In genomic region chr15:6435773-6436172, GRCm38 (mm10) we compare ENCODE assay signal across 10 mouse cellular contexts. TPM values are rescaled to one million over a fixed set of nuclear protein-coding genes. Genes with fewer than 3 reads are reported as not detected.
A peak's percentile ranks its signal among the peaks of the same experiment; 100 is the strongest.
DNase-seq lines count a peak whose midpoint lies in the region; ATAC-seq and TF ChIP-seq lines count a peak whose summit lies in the region.
"Had no signal": no experiment of that assay in that cellular context is flagged by ENCODE, and none has a peak within 500 bp of the region (broad histone marks: within the 10 kb centered on the region; RNA-seq: fewer than 3 reads in every experiment).

No protein-coding gene starts in this region.

- H3K27ac ChIP-seq in liver, adult 2 months (replicated peaks; ENCODE audit: insufficient read depth, low read depth, low read length) = no peak overlapping the region
- no peak overlapping the region for H3K27ac ChIP-seq in liver, embryonic 11.5 days (ENCODE audit: low read depth, low read length)
- no peak overlapping the region for H3K27ac ChIP-seq in lung, postnatal 0 days (ENCODE audit: low read length)
- H3K27ac ChIP-seq: macrophage had no signal

- no peak for ATAC-seq in liver, embryonic 11.5 days (replicated peaks; ENCODE audit: low FRiP score)
- no peak for ATAC-seq in lung, postnatal 0 days
- no peak for ATAC-seq in erythroblast, adult 5-6 weeks (replicated peaks; ENCODE audit: low FRiP score, poor library complexity, severe bottlenecking)

- H3K79me2 ChIP-seq in liver, adult 2 months (ENCODE audit: control insufficient read depth, insufficient read depth, low read length) = no peaks in the 10 kb centered on the region

- no peak for TF ChIP-seq POLR2A in liver, adult 2 months (IDR thresholded peaks at IDR 0.05; ENCODE audit: extremely low read depth, insufficient read depth, low read length)

- no peak overlapping the region for H3K4me2 ChIP-seq in liver, embryonic 11.5 days
- no peak overlapping the region for H3K4me2 ChIP-seq in lung, postnatal 0 days (replicated peaks; ENCODE audit: low read depth, low read length)

- TF ChIP-seq CTCF in liver, adult 2 months (IDR thresholded peaks at IDR 0.05; ENCODE audit: low read depth, low read length) = peak; percentile 76
- peak; percentile 80 for TF ChIP-seq CTCF in lung, postnatal 0 days (IDR thresholded peaks at IDR 0.05)

- intact Hi-C loops in heart, postnatal 25 days (cut with DNase I) = loop anchor here (1.0 to 5.0 kb wide), 3 partner anchors 48 to 197 kb away; no protein-coding TSS in a partner anchor

- peaks cover 2% of the 10 kb centered on the region for H3K36me3 ChIP-seq in liver, adult 2 months (ENCODE audit: control insufficient read depth, insufficient read depth, low read length)
- 0 out of 2 replicates have a peak, but pooled peaks cover 4% of the 10 kb centered on the region for H3K36me3 ChIP-seq in liver, embryonic 11.5 days (ENCODE audit: control insufficient read depth, insufficient read depth, low read length)
- H3K36me3 ChIP-seq in lung, postnatal 0 days (ENCODE audit: insufficient read depth, low read length) = no peaks in the 10 kb centered on the region

- no peak for TF ChIP-seq EP300 in lung, postnatal 0 days (IDR thresholded peaks at IDR 0.05)

- H3K9ac ChIP-seq in liver, adult 2 months (ENCODE audit: low read depth, low read length) = no peak overlapping the region
- no peak overlapping the region for H3K9ac ChIP-seq in liver, embryonic 11.5 days (ENCODE audit: low read depth, low read length)
- H3K9ac ChIP-seq in lung, postnatal 0 days (replicated peaks; ENCODE audit: low read depth) = no peak overlapping the region

- no peaks in the 10 kb centered on the region for H3K27me3 ChIP-seq in liver, adult 2 months (ENCODE audit: control insufficient read depth, insufficient read depth, low read length)
- H3K27me3 ChIP-seq in liver, embryonic 11.5 days (replicated peaks; ENCODE audit: control insufficient read depth, insufficient read depth, low read length) = no peaks in the 10 kb centered on the region
- no peaks in the 10 kb centered on the region for H3K27me3 ChIP-seq in lung, postnatal 0 days (replicated peaks; ENCODE audit: insufficient read depth, low read length)

- 24% methylated on average over 2 of the region's 2 CpGs for WGBS in liver, adult 2 months
- 55% methylated on average over 2 of the region's 2 CpGs for WGBS in liver, embryonic 11.5 days
- 37% methylated on average over 2 of the region's 2 CpGs for WGBS in lung, postnatal 0 days

- no peaks in the 10 kb centered on the region for H3K9me3 ChIP-seq in liver, embryonic 11.5 days (ENCODE audit: control insufficient read depth, low read length)
- no peaks in the 10 kb centered on the region for H3K9me3 ChIP-seq in lung, postnatal 0 days (ENCODE audit: low read length)

- peak; percentile 46 to 62 for DNase-seq in adrenal gland, adult 18-20 months (ENCODE audit: low spot score in 2 of 2)
- no peak for DNase-seq in adrenal gland, postnatal 4 days (ENCODE audit: low spot score in 2 of 2)
- DNase-seq in liver, adult 2 months (ENCODE audit: extremely low read depth, low read depth, low spot score) = peak; percentile 63
- no peak for DNase-seq in liver, embryonic 11.5 days (ENCODE audit: low spot score)
- peak; percentile 65 to 73 for DNase-seq in adrenal gland, postnatal 36 days
- DNase-seq in heart, postnatal 25 days (ENCODE audit: low spot score) = peak; percentile 10
- peak; percentile 55 for DNase-seq in lung, postnatal 0 days (ENCODE audit: low spot score)

- H3K4me1 ChIP-seq in liver, adult 2 months (ENCODE audit: control insufficient read depth, insufficient read depth, low read length) = peaks cover 14% of the 10 kb centered on the region; the same call in 1 of the 2 replicates
- H3K4me1 ChIP-seq in liver, embryonic 11.5 days (replicated peaks; ENCODE audit: control insufficient read depth, insufficient read depth, low read length) = no peaks in the 10 kb centered on the region
- H3K4me1 ChIP-seq in lung, postnatal 0 days (ENCODE audit: insufficient read depth, low read depth, low read length) = no peaks in the 10 kb centered on the region

- H3K4me3 ChIP-seq in liver, adult 2 months (ENCODE audit: insufficient read depth, low read depth, low read length) = no peak overlapping the region
- H3K4me3 ChIP-seq in liver, embryonic 11.5 days (ENCODE audit: low read depth, low read length) = no peak overlapping the region
- no peak overlapping the region for H3K4me3 ChIP-seq in lung, postnatal 0 days (ENCODE audit: low read depth, low read length)

RNA-seq across cellular contexts. Expression of gene C9, which starts 9.4 kb away (rescaled TPM):
- not detected for total RNA-seq in adrenal gland, adult 18-20 months (2021)
- total RNA-seq in adrenal gland, postnatal 4 days (2021) = 1 to 10 TPM in 1 of 2 experiments, not detected in 1; 1.0 TPM
- 259 and 275 TPM in 2 replicates for total RNA-seq in liver, adult 2 months (2014; rRNA removed)
- polyA plus RNA-seq in liver, adult 2 months (2012; rRNA removed) = 60.7 and 78.4 TPM in 2 replicates
- polyA plus RNA-seq in liver, embryonic 11.5 days (2014; fragmentation: Nextera tagmentation; extraction: Ambion mirVana) = 0.15 TPM in 1 of 2 replicates, not detected in the other
- under 1 TPM in 1 of 2 experiments, not detected in 1; 0.33 TPM for total RNA-seq in adrenal gland, postnatal 36 days (2021)
- not detected for total RNA-seq in heart, postnatal 25 days (2021)
- polyA plus RNA-seq in lung, postnatal 0 days (2015; fragmentation: Nextera tagmentation; extraction: Ambion mirVana) = not detected in 2 replicates
- total RNA-seq in erythroblast, adult 5-6 weeks (2015; ENCODE audit: low replicate concordance) = not detected in 2 replicates
- not detected in 2 replicates for total RNA-seq in erythroblast, adult 5-6 weeks (2017; ENCODE audit: low replicate concordance)
- polyA plus RNA-seq: heart, embryonic 14.5 days; macrophage had no signal

Comparison
In these comparisons a context has a peak if more than half of its experiments do, and no peak if none do; other contexts are left out.
1. DNase-seq: peak in adrenal gland, adult 18-20 months (2 of 2), liver, adult 2 months (single experiment), adrenal gland, postnatal 36 days (2 of 2), heart, postnatal 25 days (single experiment) and lung, postnatal 0 days (single experiment); none in adrenal gland, postnatal 4 days (0 of 2) and liver, embryonic 11.5 days (single experiment).
2. RNA of gene C9, which starts 9.4 kb away (total RNA-seq): 259 to 275 TPM in liver, adult 2 months; 1.0 TPM in adrenal gland, postnatal 4 days, 0.33 TPM in adrenal gland, postnatal 36 days, not detected in adrenal gland, adult 18-20 months, not detected in heart, postnatal 25 days and not detected in erythroblast, adult 5-6 weeks; every median in the first group is over 100 times any median in the second.